Mouse (Mus musculus) urinary bladder, postnatal 4 days (tissue): Measurements from ENCODE around the gene Patj.
A peak's percentile ranks its signal among the peaks of the same experiment; 100 is the strongest.

Experiments used
- DNase-seq, 2 experiments: peaks; one replicate each; pipeline ENCODE4 v3.0.0; 2021 to 2022; ENCODE audit warnings: low spot score in 2 of 2

Gene Patj

DNA sequence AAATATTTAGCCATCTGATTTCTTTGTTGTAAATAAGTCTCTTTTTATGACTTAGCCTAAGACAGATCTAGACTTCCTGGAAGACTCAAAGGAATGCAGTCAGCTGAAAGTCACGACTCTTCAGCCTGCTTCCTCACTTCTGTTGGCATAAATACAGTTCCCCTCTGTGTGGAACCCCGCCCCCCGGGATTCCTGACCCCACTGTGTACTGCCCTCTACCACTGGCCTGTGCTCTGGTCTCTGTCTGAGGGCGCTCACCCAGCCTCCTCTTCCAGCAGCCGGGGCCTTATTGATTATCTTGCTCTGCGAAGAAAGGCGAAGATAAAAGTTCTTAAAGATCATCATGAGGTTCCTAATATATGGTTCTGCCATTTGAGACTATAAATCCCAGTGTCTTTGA lies 258.1 kb downstream of the Patj start:
- DNase-seq, result no peak

DNA sequence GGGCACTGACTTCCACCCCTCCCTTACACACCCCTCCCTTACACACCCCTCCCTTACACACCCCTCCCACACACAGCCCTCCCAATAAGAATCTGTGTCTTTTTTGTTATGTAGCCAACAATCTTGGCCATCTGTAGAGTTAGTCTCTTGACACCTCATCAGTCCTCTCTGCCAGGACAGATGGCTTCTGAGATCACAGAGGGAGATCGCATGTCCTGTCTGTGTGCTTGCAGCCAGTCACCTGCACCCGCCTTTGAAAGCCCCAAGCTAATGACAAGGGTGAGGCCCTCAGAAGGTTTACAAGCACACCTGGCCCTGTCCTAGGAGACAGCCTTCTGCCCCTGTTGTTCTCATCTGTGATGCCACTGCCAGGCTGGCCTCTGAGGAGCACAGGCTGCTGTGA lies 258.8 kb downstream of the Patj start:
- no peak for DNase-seq

DNA sequence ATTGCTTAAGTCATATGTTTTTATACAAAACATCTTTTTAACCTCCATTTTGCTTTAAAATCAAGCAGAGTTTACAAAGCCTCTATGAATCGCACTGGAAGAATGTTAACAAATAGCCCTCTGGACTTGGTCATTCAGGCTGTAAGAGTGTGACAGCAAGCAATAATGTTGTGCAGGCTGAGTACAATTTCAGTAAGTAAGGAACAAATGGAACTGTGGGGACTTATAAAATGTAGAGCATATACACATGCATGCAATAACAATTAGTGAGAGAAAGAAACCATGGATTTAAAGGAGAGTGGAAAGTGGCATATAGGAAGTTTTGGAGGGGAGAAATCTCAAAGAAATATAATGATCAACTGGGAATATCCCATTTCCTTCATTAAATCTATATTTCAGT lies 261.2 kb downstream of the Patj start:
- DNase-seq, result no peak

DNA sequence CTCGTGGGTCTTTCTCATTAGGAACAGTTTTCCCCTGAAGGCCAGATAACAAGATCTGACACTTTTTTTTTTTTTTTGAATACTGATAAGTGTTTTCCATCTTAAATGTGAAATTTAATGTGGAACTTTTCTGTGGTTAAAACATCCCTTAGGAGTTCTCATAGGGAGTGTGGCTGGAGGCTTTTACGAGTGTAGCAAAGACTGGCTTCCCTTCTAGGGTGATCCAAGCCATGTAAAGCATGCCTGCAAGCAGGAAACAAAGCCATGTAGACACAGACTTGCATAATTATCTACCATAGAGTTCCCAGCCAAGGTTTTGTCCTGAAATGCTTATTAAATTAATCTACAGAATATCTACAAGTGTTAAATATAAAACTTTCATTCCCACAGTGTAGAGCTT lies 263.4 kb downstream of the Patj start:
- no peak for DNase-seq

DNA sequence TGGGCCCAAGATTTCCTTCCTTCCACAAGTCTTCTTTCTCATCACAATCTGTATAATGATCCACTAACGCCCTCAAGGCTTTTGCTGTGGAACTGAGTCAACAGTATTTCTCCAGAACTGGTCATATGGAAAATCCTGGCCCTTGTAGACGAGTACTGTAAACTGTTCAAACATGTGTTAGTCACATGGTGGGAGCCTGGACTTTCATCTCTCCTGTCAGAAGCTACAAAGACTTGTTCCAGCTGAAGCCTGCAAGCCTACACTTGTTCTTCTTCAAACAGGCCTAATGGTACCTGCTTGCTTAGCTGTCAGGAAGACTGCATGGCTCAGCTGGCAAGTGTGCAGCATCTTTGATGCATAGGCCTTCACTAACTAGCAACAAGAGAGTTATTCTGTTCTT lies 264.9 kb downstream of the Patj start:
- no peak for DNase-seq

- DNase-seq, result no peak
Measured at GRCm38 (mm10) chr4:98665884-98666283, 270.3 kb downstream of the Patj start.

DNA sequence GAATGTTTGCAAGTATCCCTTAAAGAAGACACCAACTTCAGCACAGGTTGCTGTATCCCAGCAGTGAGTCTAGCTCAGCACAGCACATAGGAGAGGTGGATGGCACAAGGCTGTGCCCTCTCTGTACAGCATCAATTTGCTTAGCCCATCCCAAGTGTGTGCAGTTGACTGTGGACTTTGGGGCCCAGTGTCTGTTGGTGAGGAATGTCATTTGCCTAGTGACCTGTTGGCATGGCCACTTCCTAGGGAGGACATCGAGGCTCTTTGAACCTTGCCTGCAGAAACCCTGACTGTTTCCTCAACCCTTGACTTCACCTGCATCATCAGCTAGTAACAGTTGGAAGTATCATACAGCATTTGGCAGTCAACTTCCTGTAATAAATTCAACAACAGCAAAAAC lies 270.9 kb downstream of the Patj start:
- DNase-seq, result no peak

GRCm38 (mm10) chr4:98667009-98667408 lies 271.4 kb downstream of the Patj start:
- no peak for DNase-seq

GRCm38 (mm10) chr4:98677506-98677905 lies 281.9 kb downstream of the Patj start:
- no peak for DNase-seq

DNA sequence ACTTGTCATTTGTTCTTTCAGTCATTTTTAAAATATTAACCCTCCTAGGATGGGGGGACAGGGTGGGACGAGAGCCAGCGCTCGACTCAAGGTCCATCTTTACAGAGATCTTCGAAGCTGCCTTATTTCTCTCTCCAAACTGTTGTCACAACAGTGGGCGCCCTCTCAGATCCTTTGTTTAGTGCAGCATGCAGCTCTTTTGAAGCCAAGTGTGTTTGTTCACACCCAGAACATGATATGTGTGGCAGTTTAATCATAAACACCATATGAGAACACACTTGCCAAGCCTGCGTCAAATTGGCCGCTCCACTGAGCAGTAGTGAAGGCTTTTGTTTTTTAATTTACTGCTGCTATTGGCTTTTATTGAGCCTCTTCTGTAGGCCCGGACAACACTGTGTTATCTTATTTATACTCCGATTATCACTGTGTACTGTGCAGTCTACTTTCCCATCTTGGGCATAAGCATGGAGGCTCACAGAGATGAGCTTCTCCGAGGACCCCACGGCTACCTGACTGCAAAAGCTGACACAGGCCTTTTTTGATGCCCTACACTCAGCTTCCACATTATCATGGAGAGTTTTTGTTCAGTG lies 291.2 kb downstream of the Patj start:
- no peak for DNase-seq

- DNase-seq, result no peak
Measured at GRCm38 (mm10) chr4:98688116-98688515, 292.5 kb downstream of the Patj start.

DNA sequence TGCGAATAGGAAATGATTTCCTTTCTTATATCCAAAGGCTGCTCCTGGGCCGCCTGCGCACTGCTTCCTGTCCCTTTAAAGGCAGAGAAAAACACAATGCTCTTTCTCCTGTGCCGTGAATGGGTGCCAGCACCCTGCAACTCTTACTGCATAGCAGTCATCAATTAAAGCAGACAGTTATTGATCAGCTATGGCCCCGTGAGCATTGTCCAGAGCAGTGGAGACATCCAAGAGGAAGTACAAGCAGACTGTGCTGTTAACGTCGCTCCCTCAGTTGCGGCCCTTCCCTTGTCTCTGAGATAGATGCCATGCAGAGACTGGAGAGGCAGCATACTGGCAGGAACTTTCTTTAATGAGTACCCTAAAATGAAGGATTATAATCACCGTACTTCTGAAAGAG lies 292.9 kb downstream of the Patj start:
- no peak for DNase-seq

GRCm38 (mm10) chr4:98689988-98690387 lies 294.4 kb downstream of the Patj start:
- no peak for DNase-seq

GRCm38 (mm10) chr4:98693465-98694185 lies 298.0 kb downstream of the Patj start:
- DNase-seq, result no peak

DNA sequence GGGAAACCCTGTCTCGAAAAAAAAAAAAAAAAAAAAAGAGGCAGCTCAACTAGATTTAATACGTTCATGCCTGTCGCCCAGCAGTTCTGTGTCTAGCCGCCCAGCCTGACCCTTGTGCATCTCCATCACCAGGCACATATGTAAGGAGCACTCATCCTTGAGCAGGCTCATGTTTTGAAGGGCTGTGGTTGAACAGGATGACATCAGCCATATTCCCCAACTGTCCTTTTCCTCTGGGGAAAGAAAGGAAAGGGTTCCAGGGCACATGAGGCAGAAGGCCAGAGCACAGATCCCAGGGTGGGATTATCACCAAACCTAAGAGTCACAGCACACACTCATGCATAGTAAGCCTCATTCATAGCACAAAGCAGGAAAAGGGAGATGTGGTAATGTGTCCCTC lies 302.3 kb downstream of the Patj start:
- DNase-seq, result no peak

GRCm38 (mm10) chr4:98698921-98699320 lies 303.3 kb downstream of the Patj start:
- no peak for DNase-seq

DNA sequence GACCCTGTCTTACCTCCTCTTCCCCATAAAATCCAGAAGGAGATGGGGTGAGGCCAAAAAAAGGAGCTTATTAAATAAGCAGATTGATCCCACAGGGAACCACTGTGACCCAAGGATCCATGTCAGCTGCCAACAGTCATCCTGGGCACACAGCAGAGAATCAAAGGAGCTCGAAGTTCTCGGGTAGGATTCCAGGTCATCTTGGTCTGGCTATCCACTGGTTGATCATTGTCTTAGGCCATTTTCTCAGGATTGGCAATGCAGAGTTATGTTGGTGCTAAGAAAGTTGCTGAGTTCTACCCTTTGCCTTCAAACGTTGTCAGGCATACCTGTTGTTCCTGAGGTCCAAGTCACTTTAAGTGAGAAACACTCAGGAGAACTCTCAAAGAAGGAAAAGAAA lies 304.6 kb downstream of the Patj start:
- DNase-seq, result no peak

DNA sequence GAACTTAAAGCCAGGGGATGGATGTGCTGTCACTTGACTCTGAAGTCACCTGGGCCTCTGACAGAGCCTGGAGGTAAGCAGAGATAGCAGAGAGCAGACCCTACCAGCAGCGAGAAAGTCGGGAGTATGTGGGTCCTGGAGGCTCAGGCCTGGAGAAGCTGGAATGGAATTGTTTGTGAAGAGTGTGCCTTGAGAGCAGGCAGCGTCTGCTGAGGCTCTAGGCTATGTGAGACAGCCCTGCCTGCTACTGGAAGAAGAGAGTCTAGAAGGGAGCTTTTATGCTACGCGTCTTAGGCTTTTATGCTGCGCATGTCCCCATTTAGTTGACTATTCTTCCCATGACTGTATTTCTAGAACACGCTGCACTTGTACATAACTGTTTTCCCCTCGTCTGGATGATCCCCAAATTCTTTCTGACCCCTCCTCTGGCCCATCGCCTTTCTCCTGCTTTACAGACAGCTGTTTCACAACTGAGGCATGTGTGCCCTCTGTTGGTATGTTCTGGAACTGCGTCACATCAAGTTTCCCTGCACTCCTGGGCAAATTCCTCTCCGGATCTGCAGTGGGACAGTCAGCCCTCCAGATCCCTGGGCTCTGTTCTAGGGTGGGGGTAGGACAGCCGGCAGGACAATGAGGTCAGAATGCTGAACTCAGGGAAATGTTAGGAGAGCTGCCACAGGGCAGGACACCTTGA lies 306.8 kb downstream of the Patj start:
- peak; percentile 59 to 76 for DNase-seq

DNA sequence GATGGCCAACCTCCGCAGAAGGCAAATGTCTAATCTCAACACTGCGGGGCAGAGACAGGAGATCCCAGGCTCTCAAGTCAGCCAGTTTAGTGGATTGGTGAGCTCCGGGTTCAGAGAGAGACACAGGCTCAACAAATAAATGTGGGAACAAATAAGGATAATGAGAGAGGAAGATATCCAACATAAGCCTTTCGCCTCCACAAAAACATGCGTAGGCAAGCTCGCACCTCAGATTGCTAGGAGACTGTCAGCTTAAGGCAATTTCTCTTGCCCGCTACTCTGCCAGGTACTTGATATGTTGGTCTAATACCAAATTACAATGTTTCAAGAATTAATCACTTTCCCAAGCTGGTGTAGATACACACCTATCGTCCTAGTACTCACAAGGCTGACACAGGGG lies 315.3 kb downstream of the Patj start:
- no peak for DNase-seq

- DNase-seq, result no peak
Measured at GRCm38 (mm10) chr4:98717735-98718546, 322.4 kb downstream of the Patj start.

GRCm38 (mm10) chr4:98718547-98718917 lies 322.9 kb downstream of the Patj start:
- DNase-seq, result no peak

- DNase-seq, result peak in 1 of 2 experiments; percentile 71
Measured at GRCm38 (mm10) chr4:98722454-98722853, 326.9 kb downstream of the Patj start.
